Mouse (Mus musculus): ENCODE results near the gene Wdfy1.

Gene Wdfy1

DNA sequence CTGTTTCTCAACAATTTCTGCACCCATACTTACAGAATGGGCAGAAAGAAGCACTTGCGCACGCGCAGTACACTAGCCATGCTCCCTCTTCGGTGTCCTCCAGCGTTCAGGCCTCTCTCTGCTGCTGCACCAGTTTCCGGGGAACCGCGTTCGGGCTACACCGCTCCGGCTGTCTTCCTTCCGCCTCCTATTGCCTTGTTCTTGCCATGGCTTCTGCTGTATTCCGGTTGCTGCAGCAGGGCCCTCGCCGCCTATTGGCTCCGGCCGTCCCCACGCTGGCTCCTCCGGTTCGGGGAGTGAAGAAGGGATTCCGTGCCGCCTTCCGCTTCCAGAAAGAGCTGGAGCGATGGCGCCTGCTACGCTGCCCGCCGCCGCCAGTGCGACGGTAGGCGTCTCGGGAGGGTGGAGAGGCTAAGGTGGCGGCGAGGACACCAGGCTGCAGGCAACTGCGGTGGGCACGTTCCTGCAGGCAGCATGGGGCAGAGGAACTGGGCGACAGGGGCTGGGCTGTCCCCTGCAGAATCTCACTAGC is at the start of gene Wdfy1, which contains the start of gene Mrpl44:
Wdfy1 (minus strand) TSS at position 217 of the 532 bp plus-strand sequence.
Mrpl44 (plus strand) TSS at position 92 of the 532 bp plus-strand sequence.
- DNase-seq (ENCODE audit: low read depth, low spot score) = peak; percentile 86

DNA sequence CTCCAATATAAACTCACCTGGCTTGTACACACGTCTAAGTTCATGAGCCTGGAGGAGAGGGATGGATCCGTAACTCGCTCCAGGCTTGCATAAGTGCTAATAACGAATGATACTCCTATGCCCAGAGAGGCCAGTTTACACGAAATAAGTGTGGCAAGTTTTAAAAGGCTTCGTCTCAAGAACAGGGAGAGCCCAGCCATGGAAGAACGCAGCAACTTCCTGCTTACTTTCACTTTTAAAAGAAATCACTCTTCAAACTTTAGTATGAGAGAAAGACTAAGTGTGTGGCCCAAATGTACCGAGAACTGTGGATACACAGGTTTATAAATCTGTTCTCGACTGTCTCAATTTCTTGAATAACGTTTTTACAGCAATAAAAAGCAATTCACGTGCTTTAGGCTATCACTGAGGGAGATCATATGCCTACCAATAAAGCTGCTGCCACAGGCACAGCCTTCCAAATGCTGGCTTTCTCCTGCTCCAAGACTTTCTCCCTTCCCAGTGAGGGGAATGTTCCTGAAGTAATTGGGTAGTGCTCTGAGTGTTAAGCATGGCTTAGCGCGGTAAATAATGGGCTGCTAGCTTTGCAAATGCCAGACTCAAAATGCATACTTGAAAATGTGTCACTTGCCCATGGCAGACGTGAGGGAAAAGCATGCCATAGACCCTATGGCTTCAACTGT is 48.1 kb upstream of the Wdfy1 start:
- no peak for DNase-seq (ENCODE audit: low read depth, low spot score)

DNA sequence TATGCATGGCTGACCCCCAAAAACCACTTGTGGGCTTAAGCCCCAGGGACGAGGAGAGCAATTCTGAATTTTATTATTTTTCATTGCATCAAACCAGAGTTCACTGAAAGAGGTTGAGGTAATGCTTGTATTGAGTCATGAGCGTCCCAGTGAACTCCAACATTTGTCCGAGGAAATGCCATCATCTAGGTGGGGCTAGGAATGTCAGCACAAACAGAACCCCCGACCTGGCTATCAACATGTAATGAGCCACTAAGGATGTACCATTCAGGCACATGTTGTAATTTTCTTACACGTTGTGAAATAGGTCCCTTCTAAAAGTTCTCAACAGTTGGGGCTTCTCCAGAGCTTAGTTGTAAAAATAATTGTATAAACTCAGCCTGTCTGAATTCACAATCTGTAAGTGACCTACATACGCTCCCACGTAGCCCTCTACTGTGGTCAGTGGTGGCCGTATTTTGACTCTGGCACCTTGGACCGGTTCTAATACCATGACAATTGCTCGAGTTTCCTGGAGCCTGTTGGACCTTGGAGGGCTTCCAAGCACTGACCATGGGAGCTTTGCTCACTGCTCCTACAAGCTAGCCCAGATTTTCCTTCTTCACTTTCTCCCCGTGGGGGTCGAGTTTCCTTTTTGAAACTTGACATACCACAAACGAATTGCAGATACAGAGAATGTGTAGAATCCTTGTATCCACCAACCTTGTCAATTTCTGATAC is 47.0 kb upstream of the Wdfy1 start:
- DNase-seq (ENCODE audit: low read depth, low spot score) = no peak

DNA sequence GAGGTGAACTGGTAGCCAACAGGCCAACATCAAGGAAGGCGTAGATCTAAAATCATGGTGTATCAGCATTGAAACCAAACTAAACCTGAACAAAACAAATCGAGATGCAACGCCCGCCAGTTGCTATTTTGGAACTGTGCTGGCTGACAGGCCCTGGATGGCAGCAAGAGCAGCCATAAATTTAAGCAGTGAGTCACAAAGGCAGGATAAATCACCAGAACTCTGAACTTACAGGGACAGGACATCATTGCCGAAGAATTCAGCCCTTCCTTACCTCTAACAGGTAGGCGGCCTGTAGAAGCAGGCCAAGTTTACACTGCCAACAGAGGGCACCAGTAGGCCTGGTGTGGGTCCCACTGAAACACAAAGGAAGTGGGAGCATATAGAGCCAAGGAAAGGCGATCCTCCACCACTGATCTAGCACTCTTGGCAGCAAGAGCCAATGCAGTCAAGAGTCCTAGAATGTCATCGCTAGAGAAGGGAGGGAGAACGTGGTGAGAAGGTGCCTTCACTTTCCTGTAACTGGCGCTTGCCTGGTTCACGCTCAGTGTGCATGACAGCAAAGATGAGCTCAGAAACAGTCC is 43.4 kb upstream of the Wdfy1 start:
- DNase-seq (ENCODE audit: low read depth, low spot score) = no peak

DNA sequence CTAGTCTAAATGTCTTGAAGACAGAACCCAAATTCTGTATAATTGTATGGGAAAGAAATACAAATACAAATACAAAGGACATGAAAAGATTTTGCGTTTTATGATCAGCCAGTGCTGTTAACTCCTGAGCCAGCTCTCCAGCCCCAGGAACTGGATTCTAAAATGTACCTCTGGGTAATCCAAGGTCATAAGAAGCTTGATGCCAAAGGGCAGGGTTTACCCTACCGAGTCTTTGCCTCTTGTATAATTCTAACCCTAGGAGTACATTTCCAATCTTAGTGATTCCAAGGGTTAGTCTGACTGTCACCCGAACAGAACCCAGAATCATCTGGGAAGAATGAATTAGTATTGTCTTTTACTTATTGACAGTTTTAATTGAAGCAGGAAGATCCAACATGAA is 39.5 kb upstream of the Wdfy1 start:
- DNase-seq (ENCODE audit: low read depth, low spot score) = no peak

DNA sequence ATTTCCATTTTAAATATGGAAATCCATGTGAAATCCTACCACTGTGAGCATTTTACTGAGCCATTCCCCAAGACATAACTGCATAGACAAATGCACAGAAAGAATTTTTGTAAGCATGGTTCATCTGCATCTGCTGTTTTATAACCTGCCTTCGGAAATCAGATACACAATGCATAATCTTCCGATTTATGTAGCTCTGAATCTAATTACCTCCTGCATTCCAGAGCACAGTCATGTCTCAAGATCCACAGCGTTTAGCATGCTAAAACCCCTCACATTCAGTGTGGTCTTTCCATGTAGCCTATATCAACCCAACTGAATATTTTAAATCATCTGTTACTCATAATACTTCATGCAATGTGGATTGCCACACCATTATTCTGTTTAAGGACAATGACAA is 33.5 kb upstream of the Wdfy1 start:
- DNase-seq (ENCODE audit: low read depth, low spot score) = no peak

DNA sequence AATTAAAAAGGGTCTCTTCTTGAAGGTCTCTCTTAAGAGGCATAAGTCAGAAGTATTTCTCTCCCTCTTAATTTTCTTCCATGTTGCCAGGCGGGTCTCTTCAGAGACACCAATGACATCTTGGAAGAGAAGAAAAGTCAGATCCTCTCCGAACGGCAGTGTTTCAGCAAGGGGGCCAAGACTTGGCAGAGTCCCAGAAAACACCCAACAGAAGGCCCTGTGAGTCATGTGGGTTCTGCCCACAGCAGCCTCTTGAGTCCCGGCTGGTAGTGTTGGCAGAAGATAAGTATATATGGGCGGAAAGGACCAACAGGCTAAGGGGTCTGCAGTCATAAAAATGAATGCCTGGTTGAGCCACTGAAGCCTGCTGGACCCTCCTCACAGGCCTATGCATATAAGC is 30.9 kb upstream of the Wdfy1 start:
- DNase-seq (ENCODE audit: low read depth, low spot score) = no peak

DNA sequence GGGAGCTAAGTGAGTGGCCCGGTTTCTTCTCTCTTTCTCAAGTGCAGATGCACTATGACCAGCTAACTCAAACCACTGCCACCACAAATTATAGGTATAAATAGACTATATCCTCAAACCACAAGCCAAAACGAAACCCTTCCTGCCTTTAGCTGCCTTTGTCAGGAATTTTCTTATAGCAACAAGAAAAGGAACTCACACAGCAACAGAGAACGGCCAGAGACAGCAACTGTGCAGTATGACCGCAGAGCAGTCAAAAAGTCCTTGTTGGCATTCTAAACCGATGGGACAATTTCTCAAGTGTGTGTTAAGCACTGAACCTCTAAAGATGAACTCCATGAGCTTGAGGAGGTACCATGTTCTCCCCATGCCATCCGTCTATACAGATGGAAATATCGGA is 27.7 kb upstream of the Wdfy1 start:
- no peak for DNase-seq (ENCODE audit: low read depth, low spot score)

DNA sequence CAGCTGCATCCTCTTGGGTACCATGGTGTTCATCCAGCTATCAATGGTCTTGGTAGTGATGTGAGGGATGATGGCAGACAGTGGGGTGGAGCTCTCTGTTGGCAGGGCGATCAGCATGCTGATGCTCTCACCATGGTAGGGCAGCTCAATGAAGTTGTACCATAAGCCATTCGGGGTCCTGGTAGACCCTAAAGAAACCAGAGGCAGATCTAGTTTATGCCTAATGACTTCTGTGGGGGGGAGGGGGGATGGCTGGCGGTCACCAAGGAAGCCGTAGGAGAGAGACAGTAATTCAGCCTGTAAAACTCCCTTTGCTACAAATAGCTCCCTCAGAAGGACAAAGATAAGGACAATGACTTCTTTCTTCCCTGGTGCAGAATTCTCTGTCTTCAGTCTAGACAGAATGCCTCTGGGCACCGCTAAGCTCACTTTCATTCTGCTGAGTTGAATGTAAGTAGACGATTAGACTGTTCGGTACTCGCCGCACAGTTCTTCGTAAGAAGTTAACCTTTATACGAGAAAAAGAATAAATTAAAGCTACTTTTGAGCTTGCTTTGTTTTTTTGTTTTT is 27.0 kb upstream of the Wdfy1 start:
- no peak for DNase-seq (ENCODE audit: low read depth, low spot score)

DNA sequence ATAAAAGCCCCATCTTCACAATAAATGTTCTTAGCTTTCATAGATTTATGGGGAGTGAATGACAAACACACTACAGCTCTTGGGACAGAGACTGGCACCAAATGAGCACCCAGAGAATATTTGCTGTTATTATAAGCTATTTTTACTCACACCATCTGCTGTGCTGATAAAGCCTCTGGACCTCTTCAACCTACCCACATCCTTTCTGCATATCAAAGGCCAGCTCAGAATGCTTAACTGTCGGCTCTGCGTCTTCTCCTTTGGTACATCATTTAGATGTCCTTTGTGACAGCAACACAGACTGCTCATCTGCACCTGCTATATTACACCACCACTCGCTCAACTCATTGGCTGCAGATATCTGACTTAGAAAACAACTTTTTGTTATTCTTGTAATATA is 21.1 kb upstream of the Wdfy1 start:
- DNase-seq (ENCODE audit: low read depth, low spot score) = no peak

DNA sequence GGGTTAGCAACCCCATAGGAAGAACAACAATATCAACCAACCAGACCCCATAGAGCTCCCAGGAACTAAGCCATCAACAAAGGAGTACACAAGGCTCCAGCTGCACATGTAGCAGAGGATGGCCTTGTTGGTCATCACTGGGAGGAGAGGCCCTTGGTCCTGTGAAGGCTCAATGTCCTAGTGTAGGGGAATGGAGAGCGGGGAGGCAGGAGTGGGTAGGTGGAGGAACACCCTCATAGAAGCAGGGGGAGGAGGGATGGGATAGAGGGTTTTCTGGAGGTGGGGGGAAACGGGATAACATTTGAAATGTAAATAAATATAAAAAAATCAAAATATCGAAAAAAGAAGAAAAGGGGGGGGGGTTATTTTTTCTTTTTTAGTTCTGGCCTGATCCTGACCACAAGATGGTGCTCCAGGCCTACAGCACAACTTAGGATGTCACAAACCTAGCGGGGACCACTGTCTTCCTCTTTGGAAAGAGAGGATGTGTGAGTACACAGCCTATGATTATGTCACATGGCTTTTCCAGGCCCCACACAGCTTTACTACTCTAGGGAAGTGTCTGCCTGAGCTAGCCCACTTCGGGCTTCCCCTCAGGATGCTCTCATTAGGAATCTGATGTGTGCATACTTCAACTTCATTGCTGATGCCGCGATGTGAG is 10.5 kb upstream of the Wdfy1 start:
- DNase-seq (ENCODE audit: low read depth, low spot score) = no peak

DNA sequence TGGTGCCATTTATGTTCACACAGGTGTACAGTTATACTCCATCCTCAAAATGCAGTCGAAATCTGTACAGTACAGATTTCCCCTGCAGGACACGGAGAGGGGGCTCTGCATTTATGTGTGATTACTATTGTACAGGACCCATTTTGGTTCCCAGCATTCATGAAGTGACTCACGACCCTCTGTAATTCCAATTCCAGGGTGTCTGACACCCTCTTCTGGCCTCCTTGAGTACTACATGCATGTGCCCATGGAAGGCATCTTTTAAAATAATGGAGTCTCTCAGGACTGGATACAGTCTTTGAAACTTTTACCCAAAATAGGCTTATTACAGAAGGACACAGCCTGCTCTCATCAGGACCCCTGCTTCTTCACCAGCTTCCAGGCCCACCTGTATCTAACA is 6.5 kb upstream of the Wdfy1 start:
- DNase-seq (ENCODE audit: low read depth, low spot score) = peak; percentile 18

DNA sequence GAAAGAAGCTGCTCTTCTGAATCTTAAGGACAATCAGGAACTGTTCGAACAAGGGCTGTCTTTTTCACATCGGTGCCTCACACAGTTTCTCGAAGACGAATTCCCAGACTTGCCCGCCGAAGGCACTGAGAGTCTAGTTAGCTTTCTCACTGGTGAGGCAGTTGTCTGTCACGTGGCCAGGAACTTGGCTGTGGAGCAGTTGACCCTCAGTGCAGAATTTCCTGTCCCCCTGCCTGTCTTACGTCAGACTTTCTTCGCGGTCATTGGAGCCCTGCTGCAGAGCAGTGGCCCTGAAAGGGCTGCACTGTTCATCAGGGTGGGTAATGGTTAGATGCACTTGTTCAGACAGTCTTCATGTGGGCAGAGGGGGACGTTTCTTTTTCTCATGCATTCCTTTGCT is 2.1 kb upstream of the Wdfy1 start:
- DNase-seq (ENCODE audit: low read depth, low spot score) = no peak

DNA sequence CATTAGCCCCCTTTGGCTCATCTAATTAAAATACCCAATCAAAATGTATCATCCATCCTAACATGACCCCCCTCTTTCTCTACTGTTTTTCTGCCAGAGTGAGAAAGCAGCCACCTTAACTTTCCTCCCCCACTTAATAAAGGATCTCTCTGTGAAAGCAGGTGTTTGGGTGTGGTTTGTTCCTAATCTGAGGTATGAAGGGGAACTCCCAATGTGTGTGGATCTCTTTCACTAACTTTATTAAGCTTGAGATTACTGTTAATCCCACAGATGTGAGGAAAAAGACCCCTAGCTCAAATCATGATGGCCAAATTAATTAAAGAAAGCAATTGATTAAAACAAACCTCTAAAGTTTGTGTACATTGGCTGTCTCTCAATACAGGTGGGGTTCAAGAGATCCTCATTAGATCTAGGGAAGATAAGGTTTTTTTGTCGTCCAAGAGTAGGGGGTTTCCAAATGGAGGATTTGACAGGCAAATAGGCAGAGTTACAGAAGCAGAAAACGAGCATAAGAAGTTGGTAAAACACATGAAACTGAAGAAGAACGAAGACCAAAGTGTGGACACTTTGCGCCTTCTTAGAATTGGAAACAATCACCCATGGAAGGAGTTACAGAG is 1.7 kb downstream of the Wdfy1 start:
- no peak for DNase-seq (ENCODE audit: low read depth, low spot score)

DNA sequence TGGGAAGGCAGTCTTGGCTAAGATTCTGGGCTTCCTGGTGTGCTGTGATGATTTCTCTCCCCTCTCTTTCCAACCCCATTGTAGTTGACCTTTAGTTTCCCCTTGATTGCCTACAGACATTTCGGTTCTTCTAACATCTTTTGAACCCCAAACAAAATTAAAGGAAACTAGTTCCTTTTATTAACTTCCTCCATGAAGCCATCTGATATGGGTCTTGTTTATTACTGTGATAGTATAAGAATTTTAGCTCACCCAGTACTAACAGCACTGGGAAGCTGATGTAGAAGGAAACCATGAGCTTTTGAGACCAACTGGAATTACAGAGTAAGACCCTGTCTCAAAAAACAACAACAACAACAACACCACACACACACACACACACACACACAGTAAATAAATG is 7.7 kb downstream of the Wdfy1 start:
- DNase-seq (ENCODE audit: low read depth, low spot score) = no peak

DNA sequence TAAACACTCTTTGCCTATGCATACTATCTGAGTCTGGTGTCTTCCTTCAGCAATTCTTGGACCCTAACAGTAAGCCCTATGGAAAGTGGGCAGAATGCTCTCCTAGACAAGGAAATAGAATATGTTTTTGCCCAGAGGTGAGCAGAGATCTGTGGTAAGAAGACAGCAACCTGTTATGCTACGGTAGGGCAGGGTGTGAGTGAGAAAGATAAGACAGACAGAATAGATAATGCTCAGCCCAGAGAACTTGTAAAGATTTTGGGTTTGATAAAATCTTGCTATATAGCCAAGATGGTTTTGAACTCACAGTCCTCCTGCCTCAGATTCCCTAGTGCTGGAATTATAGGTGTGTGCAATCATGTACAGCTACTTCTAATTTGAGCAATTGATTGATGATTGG is 11.5 kb downstream of the Wdfy1 start:
- DNase-seq (ENCODE audit: low read depth, low spot score) = no peak

DNA sequence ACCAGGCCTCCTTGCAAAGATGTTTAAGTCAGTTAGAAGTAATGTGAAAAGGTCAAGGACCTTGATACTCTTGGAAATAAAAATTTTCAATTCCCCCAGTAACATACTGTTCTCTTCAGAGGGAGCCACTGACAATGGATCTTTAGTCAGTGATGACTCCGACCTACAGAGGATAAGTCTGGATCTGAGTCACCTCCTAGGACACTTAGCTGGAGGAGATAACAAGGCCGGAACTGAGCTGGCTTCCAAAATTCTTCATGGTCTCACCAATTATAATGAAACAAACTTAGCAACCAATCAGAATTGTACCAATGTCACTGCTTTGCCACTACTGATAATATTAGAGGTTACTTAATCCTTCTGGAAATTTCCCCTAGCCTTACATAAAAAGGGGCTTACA is 11.9 kb downstream of the Wdfy1 start:
- no peak for DNase-seq (ENCODE audit: low read depth, low spot score)

DNA sequence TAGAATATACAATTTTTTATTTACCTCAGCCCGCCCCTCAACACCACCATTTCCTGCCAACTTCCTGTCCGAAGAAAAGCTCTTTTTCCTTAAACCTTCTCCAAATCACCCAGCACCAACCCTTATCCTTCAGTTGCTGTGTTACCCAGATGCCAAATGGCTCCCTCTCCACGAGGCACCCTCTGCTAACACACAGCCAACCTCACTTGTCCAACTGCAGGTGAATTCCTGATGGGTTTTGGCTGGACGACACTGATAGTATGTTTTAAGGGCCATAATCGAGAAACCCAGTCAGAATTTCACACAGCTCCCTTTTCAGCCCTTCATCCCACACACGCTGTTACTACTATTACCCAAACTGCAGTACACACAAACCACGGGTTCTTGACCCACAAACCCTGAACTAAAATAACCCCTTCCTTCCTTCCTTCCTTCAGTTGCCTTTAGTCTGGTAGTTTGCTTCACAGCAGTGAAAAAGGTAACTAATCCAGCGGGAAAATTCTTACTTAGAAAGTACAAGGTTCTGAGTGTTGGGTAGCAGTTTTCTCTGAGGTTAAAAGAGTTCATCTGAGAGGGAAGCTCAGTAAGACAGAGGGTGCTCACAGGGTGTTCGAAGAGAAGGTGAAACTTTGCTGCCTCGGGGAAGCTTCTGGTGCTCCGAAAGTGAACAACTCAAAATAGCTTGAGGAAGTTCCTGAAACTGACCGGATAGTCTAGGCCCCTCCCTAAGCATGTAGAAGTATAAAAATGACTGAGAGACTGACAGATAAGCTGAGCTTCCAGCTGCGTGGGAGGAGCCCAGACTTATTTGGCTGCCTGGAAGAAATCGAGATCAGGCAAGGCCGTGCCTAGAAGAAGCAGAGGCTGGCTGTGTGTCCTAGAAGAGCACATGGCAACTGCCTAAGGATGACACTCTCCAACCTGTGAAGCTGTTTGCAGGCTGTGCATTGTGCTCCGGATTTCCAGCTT is 13.4 kb downstream of the Wdfy1 start:
- DNase-seq (ENCODE audit: low read depth, low spot score) = no peak

DNA sequence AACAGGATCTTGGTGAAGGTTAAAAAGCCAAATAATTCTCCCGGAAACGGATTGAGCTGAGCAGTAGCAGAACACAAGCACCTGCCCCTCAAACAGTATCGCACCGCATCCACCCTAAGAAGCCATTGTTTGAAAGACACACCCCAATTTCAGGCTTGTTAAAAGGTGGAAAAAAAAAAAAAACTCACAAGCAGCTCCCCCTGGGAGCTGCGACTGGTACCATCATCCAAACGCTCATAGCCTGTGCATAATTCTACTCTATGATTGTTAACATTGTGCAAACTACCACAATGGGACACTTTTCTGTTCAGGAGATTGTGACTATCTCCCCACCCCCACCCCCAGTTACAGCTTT is 14.0 kb downstream of the Wdfy1 start:
- no peak for DNase-seq (ENCODE audit: low read depth, low spot score)
